Mouse (Mus musculus) myocyte (in vitro differentiated cells): ENCODE measurements around the gene Gnaz. TPM values are rescaled to one million over a fixed set of nuclear protein-coding genes. Genes with fewer than 3 reads are reported as not detected.

Experiments
- H3K27me3 ChIP-seq: one replicate; pipeline ENCODE4 v1.6.1; 2011; ENCODE audit not compliant: control insufficient read depth, insufficient read depth, insufficient read length
- H3K36me3 ChIP-seq: one replicate; pipeline ENCODE4 v1.6.1; 2011; ENCODE audit not compliant: control insufficient read depth, insufficient read depth
- H3K4me2 ChIP-seq: one replicate; pipeline ENCODE4 v1.6.1; 2011; ENCODE audit warnings: low read depth, control low read depth
- H3K4me3 ChIP-seq: one replicate; pipeline ENCODE4 v1.5.1; 2011; ENCODE audit warnings: mild to moderate bottlenecking, control low read depth, moderate library complexity
- H3K79me2 ChIP-seq: one replicate; pipeline ENCODE4 v1.6.1; 2011; ENCODE audit not compliant: control insufficient read depth, insufficient read depth
- H3ac ChIP-seq: one replicate; pipeline ENCODE4 v1.6.1; 2011; ENCODE audit not compliant: control insufficient read depth, insufficient read length
- CEBPB ChIP-seq: IDR thresholded peaks from 2 replicates; pipeline ENCODE4 v1.6.1; 2011; ENCODE audit warnings: mild to moderate bottlenecking, moderate library complexity; ENCODE audit not compliant: poor library complexity, insufficient read depth, severe bottlenecking
- E2F4 ChIP-seq: IDR thresholded peaks from one replicate; pipeline ENCODE4 v1.6.1; 2011; ENCODE audit warnings: mild to moderate bottlenecking, control low read depth, moderate library complexity; ENCODE audit not compliant: insufficient read depth
- MAX ChIP-seq: IDR thresholded peaks from one replicate; pipeline ENCODE4 v1.6.1; 2011; ENCODE audit warnings: low read depth, mild to moderate bottlenecking, control low read depth
- MYOD1 ChIP-seq, 3 experiments: IDR thresholded peaks; one replicate each; pipeline ENCODE4 v1.6.1; 2011; ENCODE audit warnings: control low read depth in 2 of 3, low read depth in 2 of 3, mild to moderate bottlenecking in 2 of 3, moderate library complexity in 1 of 3; ENCODE audit not compliant: insufficient read length in 2 of 3, control insufficient read depth in 1 of 3
- MYOG ChIP-seq, 3 experiments: IDR thresholded peaks; one replicate each; pipeline ENCODE4 v1.6.1; 2011; ENCODE audit warnings: control low read depth in 2 of 3, low read depth in 2 of 3, mild to moderate bottlenecking in 2 of 3; ENCODE audit not compliant: insufficient read length in 2 of 3, control insufficient read depth in 1 of 3, insufficient read depth in 1 of 3
- POLR2A ChIP-seq: IDR thresholded peaks from one replicate; pipeline ENCODE4 v1.6.1; 2011; ENCODE audit warnings: low read depth, mild to moderate bottlenecking, control low read depth, moderate library complexity; ENCODE audit not compliant: insufficient read length
- POLR2AphosphoS2 ChIP-seq: IDR thresholded peaks from one replicate; pipeline ENCODE4 v1.6.1; 2011; ENCODE audit warnings: low read depth, control low read depth; ENCODE audit not compliant: insufficient read length
- REST ChIP-seq: IDR thresholded peaks from one replicate; pipeline ENCODE4 v1.6.1; 2011; ENCODE audit warnings: mild to moderate bottlenecking, control low read depth, moderate library complexity; ENCODE audit not compliant: insufficient read depth, insufficient read length
- SRF ChIP-seq: IDR thresholded peaks from one replicate; pipeline ENCODE4 v1.6.1; 2011; ENCODE audit warnings: low read depth; ENCODE audit not compliant: control insufficient read depth, insufficient read length
- TCF12 ChIP-seq: IDR thresholded peaks from one replicate; pipeline ENCODE4 v1.6.1; 2011; ENCODE audit warnings: mild to moderate bottlenecking, control low read depth; ENCODE audit not compliant: poor library complexity, insufficient read depth, severe bottlenecking
- TCF3 ChIP-seq: IDR thresholded peaks from one replicate; pipeline ENCODE4 v1.6.1; 2011; ENCODE audit warnings: low read depth, control low read depth; ENCODE audit not compliant: insufficient read length
- USF1 ChIP-seq: IDR thresholded peaks from one replicate; pipeline ENCODE4 v1.6.1; 2011; ENCODE audit warnings: low read depth, mild to moderate bottlenecking, control low read depth, moderate library complexity
- polyA plus RNA-seq: library from polyadenylated mRNA; unstranded; fragments of >200 nt; fragmentation: generic; extraction: Trizol; gene quantifications from one replicate; pipeline ENCODE4 v1.2.1, GENCODE M21; 2012; ENCODE audit warnings: missing spikeins

The Gnaz gene
- polyA plus RNA-seq, 1 experiment: 0.54 TPM

DNA sequence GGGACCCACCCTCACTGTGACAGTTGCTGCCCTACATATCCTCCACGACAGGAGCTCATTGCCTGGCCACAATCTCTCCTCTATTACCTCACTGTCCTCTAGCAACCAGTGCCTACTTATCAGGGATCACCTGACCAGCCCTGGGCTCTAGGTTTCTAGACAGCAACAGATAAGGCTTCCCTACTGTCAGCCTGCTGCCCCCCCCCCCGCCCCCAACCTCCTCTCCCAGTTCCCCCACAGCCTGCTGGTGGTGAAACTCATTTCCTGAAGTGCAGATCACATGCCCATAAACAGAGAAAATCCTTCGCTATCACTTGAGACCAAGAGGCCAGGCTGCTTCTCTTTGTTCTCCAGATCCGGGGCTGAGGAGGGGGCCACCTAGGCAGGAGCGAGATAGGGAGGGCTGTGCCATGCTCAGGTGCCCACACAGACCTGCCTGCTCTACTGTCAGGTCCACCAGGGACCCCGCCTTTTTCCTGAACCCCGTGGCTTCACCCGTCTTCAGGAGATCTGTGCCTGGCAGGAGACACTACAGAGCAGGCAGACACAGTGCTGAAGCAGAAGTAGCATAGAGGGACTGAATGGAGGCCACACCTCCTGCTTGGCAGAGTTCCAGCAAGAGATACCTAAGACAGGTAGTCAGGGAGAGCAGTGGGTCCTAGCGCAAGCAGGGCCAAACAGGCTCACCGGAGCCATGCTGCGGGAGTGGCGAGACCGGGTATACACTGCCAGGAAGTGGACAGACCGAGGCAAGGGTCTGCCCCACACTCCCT, 20.9 kb downstream of the Gnaz start:
- H3ac ChIP-seq: no peak overlapping the region

DNA sequence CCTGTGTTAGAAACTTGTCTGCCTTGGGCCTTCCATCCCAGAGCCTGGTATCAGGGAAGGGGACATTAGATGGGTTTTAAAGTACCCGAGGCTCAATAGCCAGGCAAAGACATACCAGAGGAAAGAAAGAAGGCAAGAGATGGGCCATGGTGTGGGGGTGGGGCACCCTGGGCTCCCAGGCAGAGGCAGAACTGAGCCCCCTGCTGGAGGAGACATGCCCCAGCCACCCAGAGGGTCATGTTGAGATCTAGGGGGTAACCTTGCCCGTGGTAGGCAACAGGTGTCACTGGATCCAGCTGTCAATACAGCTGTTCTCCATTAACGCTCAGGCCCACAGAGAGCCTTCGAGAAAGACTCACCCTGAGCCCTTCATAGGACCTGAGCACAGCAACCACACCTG, 22.8 kb downstream of the Gnaz start:
- TF ChIP-seq MYOG (IDR thresholded peaks at IDR 0.05; ENCODE audit: control insufficient read depth in 1 of 3, insufficient read depth in 1 of 3, insufficient read length in 2 of 3, low read depth in 2 of 3): no peak
- TF ChIP-seq REST: no peak
- TF ChIP-seq POLR2A: no peak
- no peak for TF ChIP-seq SRF
- TF ChIP-seq TCF12: no peak
- TF ChIP-seq TCF3: no peak
- TF ChIP-seq MYOD1 (IDR thresholded peaks at IDR 0.05; ENCODE audit: control insufficient read depth in 1 of 3, insufficient read length in 2 of 3, low read depth in 2 of 3): no peak
- no peak for TF ChIP-seq POLR2AphosphoS2
- no peak for TF ChIP-seq USF1
- no peak for TF ChIP-seq CEBPB
- TF ChIP-seq MAX: no peak
- TF ChIP-seq E2F4: no peak
- no peak overlapping the region for H3ac ChIP-seq
- no peaks in the 10 kb centered on the region for H3K36me3 ChIP-seq
- peaks cover 17% of the 10 kb centered on the region for H3K27me3 ChIP-seq
- H3K4me2 ChIP-seq: no peak overlapping the region
- H3K4me3 ChIP-seq: no peak overlapping the region
- H3K79me2 ChIP-seq: no peaks in the 10 kb centered on the region

More for the DNA sequence above, 20.9 kb downstream of the Gnaz start:
- H3K4me2 ChIP-seq: no peak overlapping the region
- H3K4me3 ChIP-seq: no peak overlapping the region
- no peaks in the 10 kb centered on the region for H3K36me3 ChIP-seq
- TF ChIP-seq TCF12 (no peak), TCF3 (no peak)
- H3K79me2 ChIP-seq: no peaks in the 10 kb centered on the region
- peaks cover 14% of the 10 kb centered on the region for H3K27me3 ChIP-seq

DNA sequence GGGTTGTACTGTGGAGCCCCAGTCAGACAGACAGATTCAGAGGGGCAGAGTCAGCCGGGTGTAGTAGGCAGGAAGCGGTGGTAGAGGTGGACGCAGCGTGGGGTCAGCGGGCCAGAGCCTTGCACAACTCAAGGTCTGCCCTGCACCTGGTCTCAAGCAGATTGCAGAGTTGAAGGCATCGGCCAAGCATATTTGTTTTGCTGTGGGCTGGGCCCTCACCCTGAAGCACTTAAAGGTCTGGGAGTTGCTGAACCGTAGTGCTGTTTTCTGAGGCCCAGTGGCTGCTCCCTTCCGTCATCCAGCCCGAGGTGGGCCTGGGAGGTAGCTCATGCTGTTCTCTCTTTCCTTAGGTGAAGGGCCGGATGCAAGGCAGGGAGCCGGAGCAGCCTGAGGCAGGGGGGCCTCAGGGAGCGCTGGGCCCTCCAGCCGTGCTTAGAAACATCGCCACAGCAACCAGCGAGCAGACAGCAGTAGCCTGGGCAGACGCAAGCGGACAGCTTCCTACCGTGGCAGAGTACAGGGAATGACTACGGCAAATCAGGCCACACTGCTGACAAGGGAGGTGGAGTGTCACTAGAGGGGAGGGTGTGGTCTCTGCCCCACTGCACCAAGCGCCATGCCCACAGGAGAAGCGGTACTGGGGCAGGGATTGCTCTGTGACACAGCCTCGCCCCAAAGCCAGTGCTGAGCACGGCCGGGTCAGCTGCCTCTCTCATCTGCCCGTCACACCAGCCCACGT, 23.8 kb downstream of the Gnaz start:
- Histone ChIP-seq H3K79me2 (no peaks in the 10 kb centered on the region), H3K36me3 (no peaks in the 10 kb centered on the region), H3ac (no peak overlapping the region), H3K27me3 (peaks cover 26% of the 10 kb centered on the region), H3K4me3 (no peak overlapping the region), H3K4me2 (no peak overlapping the region)
- TF ChIP-seq MAX (no peak), MYOD1 (IDR thresholded peaks at IDR 0.05; ENCODE audit: control insufficient read depth in 1 of 3, insufficient read length in 2 of 3, low read depth in 2 of 3) (no peak), SRF (no peak)

DNA sequence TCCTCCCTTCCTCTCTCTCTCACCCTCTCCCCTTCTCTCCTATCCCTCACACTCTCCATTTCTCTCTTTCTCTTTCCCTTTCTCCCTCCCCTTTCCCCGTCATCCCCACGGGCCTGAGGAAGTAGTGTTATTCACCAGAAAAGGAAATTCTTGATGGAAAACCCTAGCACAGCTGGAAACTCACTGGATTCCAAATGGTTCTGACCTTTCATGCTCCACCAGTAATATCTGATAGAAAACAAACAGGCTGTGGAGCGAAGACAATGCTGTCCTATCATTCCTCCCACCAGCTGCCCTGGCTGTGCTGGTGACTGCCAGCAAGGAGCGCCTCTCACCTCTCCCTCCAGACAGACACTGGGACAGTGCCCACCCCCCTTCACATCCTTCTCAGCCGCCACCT, 27.9 kb downstream of the Gnaz start:
- no peak overlapping the region for H3ac ChIP-seq
- no peak for TF ChIP-seq SRF
- H3K79me2 ChIP-seq: no peaks in the 10 kb centered on the region
- H3K4me2 ChIP-seq: no peak overlapping the region
- peaks cover 41% of the 10 kb centered on the region for H3K27me3 ChIP-seq
- no peaks in the 10 kb centered on the region for H3K36me3 ChIP-seq
- H3K4me3 ChIP-seq: no peak overlapping the region

DNA sequence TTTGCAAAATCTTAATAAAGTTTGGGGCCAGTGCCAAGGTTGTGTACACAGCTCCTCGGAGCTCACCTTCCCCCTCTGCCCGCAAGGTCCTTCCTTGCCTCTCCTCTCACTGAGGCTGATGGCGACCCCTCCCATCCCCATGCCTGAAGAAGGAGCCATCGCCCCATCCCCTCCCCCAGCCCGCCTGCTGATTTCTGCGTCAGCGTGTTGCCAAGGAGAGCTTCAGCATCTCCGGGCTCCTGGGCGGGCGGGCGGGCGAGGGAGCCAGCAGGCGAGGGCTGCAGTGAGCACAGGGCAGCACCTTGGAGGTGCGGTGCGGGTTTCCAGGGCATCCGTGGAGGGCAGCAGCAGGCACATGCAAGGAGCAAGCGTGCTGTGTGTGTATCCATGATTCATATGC, 28.4 kb downstream of the Gnaz start:
- TF ChIP-seq MYOD1 (IDR thresholded peaks at IDR 0.05; ENCODE audit: control insufficient read depth in 1 of 3, insufficient read length in 2 of 3, low read depth in 2 of 3) (no peak), E2F4 (no peak), POLR2AphosphoS2 (no peak), MYOG (IDR thresholded peaks at IDR 0.05; ENCODE audit: control insufficient read depth in 1 of 3, insufficient read depth in 1 of 3, insufficient read length in 2 of 3, low read depth in 2 of 3) (no peak), USF1 (no peak)
- peaks cover 41% of the 10 kb centered on the region for H3K27me3 ChIP-seq
- H3K36me3 ChIP-seq: no peaks in the 10 kb centered on the region
- no peak overlapping the region for H3ac ChIP-seq
- H3K79me2 ChIP-seq: no peaks in the 10 kb centered on the region
- no peak overlapping the region for H3K4me3 ChIP-seq
- no peak overlapping the region for H3K4me2 ChIP-seq
